Mouse (Mus musculus): ENCODE measurements at regions not wholly inside any gene's neighbourhood (a gene's known extent, or its start where the extent isn't known, plus 50 kb on each side); places are given as distances from the start of the nearest gene placed in this dataset.
"Not testable (repeated sequence)": the region's sequence is repeated elsewhere in the genome, so short reads cannot be mapped to it uniquely, and the experiment has no call there.

- DNase-seq (ENCODE audit: low spot score in 2 of 2) = not testable (repeated sequence)
Measured at GRCm38 (mm10) chr7:77200903-77201302, 971.2 kb downstream of the Agbl1 start.

- no peak for DNase-seq (ENCODE audit: low spot score in 2 of 2)
Measured at GRCm38 (mm10) chr7:77205604-77206003, 975.9 kb downstream of the Agbl1 start.

- DNase-seq (ENCODE audit: low spot score in 2 of 2) = no peak
Measured at GRCm38 (mm10) chr7:77249391-77249790, 1019.7 kb downstream of the Agbl1 start.

GRCm38 (mm10) chr7:77287657-77288056 lies 1058.0 kb downstream of the Agbl1 start:
- DNase-seq (ENCODE audit: low spot score in 2 of 2) = no peak

GRCm38 (mm10) chr7:77294984-77295642 lies 1065.4 kb downstream of the Agbl1 start:
- DNase-seq (ENCODE audit: low spot score in 2 of 2) = no peak

- no peak for DNase-seq (ENCODE audit: low spot score in 2 of 2)
Measured at GRCm38 (mm10) chr7:77303227-77303626, 1073.5 kb downstream of the Agbl1 start.

GRCm38 (mm10) chr7:77303935-77304334 lies 1074.2 kb downstream of the Agbl1 start:
- no peak for DNase-seq (ENCODE audit: low spot score in 2 of 2)

GRCm38 (mm10) chr7:77305471-77305870 lies 1075.8 kb downstream of the Agbl1 start:
- no peak for DNase-seq (ENCODE audit: low spot score in 2 of 2)

- no peak for DNase-seq (ENCODE audit: low spot score in 2 of 2)
Measured at GRCm38 (mm10) chr7:77311661-77312060, 1082.0 kb downstream of the Agbl1 start.

- no peak for DNase-seq (ENCODE audit: low spot score in 2 of 2)
Measured at GRCm38 (mm10) chr7:77325140-77325539, 1095.5 kb downstream of the Agbl1 start.

- no peak for DNase-seq (ENCODE audit: low spot score in 2 of 2)
Measured at GRCm38 (mm10) chr7:77326836-77327235, 1097.1 kb downstream of the Agbl1 start.

- DNase-seq (ENCODE audit: low spot score in 2 of 2) = no peak
Measured at GRCm38 (mm10) chr7:77327516-77327915, 1097.8 kb downstream of the Agbl1 start.

- DNase-seq (ENCODE audit: low spot score in 2 of 2) = peak; percentile 17 to 18
Measured at GRCm38 (mm10) chr7:77338630-77339029, 1108.9 kb downstream of the Agbl1 start.
